Mouse (Mus musculus) heart, adult 9 months (tissue): ENCODE measurements around the gene Kcnq1.

Source experiments
- DNase-seq, 2 experiments: peaks; one replicate each; pipeline ENCODE4 v3.0.0; 2022; ENCODE audit warnings: low spot score in 2 of 2

The Kcnq1 gene

GRCm38 (mm10) chr7:143106062-143106461 lies at the start of gene Kcnq1:
Gene Kcnq1 (plus strand): TSS chr7:143106362.
- DNase-seq: no peak

- DNase-seq: no peak
Observed at GRCm38 (mm10) chr7:143057023-143057422, 49.1 kb upstream of the Kcnq1 start.

- DNase-seq: peak in 1 of 2 experiments; percentile 34
Observed at GRCm38 (mm10) chr7:143057667-143058220, 48.4 kb upstream of the Kcnq1 start.

- peak; percentile 69 to 80 for DNase-seq
Observed at GRCm38 (mm10) chr7:143058221-143058697, 47.9 kb upstream of the Kcnq1 start.

GRCm38 (mm10) chr7:143059202-143059870 lies 46.8 kb upstream of the Kcnq1 start:
- DNase-seq: peak in 1 of 2 experiments; percentile 65

GRCm38 (mm10) chr7:143062704-143063103 lies 43.5 kb upstream of the Kcnq1 start:
- peak in 1 of 2 experiments; percentile 24 for DNase-seq

GRCm38 (mm10) chr7:143064226-143064625 lies 41.9 kb upstream of the Kcnq1 start:
- DNase-seq: no peak

GRCm38 (mm10) chr7:143065692-143066091 lies 40.5 kb upstream of the Kcnq1 start:
- DNase-seq: no peak

GRCm38 (mm10) chr7:143067469-143067868 lies 38.7 kb upstream of the Kcnq1 start:
- DNase-seq: no peak

GRCm38 (mm10) chr7:143067897-143068296 lies 38.3 kb upstream of the Kcnq1 start:
- no peak for DNase-seq

- DNase-seq: peak in 1 of 2 experiments; percentile 39
Observed at GRCm38 (mm10) chr7:143068316-143068881, 37.8 kb upstream of the Kcnq1 start.

GRCm38 (mm10) chr7:143068882-143069591 lies 37.1 kb upstream of the Kcnq1 start, which contains the start of gene Tssc4:
Gene Tssc4 (plus strand): TSS chr7:143069249.
- peak; percentile 98 to 99 for DNase-seq

- DNase-seq: peak in 1 of 2 experiments; percentile 22
Observed at GRCm38 (mm10) chr7:143069751-143070400, 36.3 kb upstream of the Kcnq1 start.

- no peak for DNase-seq
Observed at GRCm38 (mm10) chr7:143070506-143071070, 35.6 kb upstream of the Kcnq1 start.

GRCm38 (mm10) chr7:143072605-143073004 lies 33.6 kb upstream of the Kcnq1 start:
- no peak for DNase-seq

GRCm38 (mm10) chr7:143073086-143073485 lies 33.1 kb upstream of the Kcnq1 start:
- DNase-seq: peak in 1 of 2 experiments; percentile 28

GRCm38 (mm10) chr7:143075394-143075793 lies 30.8 kb upstream of the Kcnq1 start:
- DNase-seq: no peak

GRCm38 (mm10) chr7:143077351-143077750 lies 28.8 kb upstream of the Kcnq1 start:
- no peak for DNase-seq

- DNase-seq: no peak
Observed at GRCm38 (mm10) chr7:143082024-143082423, 24.1 kb upstream of the Kcnq1 start.

GRCm38 (mm10) chr7:143083708-143084107 lies 22.5 kb upstream of the Kcnq1 start:
- DNase-seq: no peak

GRCm38 (mm10) chr7:143086366-143086765 lies 19.8 kb upstream of the Kcnq1 start:
- peak in 1 of 2 experiments; percentile 68 for DNase-seq
